Mouse (Mus musculus): ENCODE measurements around the gene Btbd35f28.
"Not testable (repeated sequence)": the region's sequence is repeated elsewhere in the genome, so short reads cannot be mapped to it uniquely, and the experiment has no call there.

The Btbd35f28 gene

GRCm38 (mm10) chrX:4196276-4196675 lies at the start of gene Btbd35f28:
Btbd35f28 (plus strand) TSS chrX:4196576.
- not testable (repeated sequence) for DNase-seq (ENCODE audit: low read depth, low spot score)

Data from WW6 (cell line).